Mouse (Mus musculus) neural tube, embryonic 11.5 days (tissue): ENCODE data around the gene Nf2. TPM values are rescaled to one million over a fixed set of nuclear protein-coding genes. Genes with fewer than 3 reads are reported as not detected.
"Not testable (repeated sequence)": the region's sequence is repeated elsewhere in the genome, so short reads cannot be mapped to it uniquely, and the experiment has no call there.

Experiments used
- ATAC-seq: fragments of 200-750 bp; cut with Nextera tagmentation; 2 replicates; pipeline ENCODE4 v1.8.0; 2017; ENCODE audit warnings: moderate number of reproducible peaks, mild to moderate bottlenecking, moderate TSS enrichment, moderate library complexity; ENCODE audit not compliant: insufficient read depth, low FRiP score, low TSS enrichment
- DNase-seq: peaks from one replicate; pipeline ENCODE4 v3.0.0-alpha.2; 2015; ENCODE audit warnings: low spot score
- H3K27ac ChIP-seq: fragments of 300-500 bp; sonication (generic); 2 replicates; pipeline ENCODE4 v1.5.1; 2014; ENCODE audit warnings: low read depth, mild to moderate bottlenecking, low read length
- H3K27me3 ChIP-seq: fragments of 300-500 bp; sonication (generic); 2 replicates; pipeline ENCODE4 v1.6.1; 2014; ENCODE audit warnings: mild to moderate bottlenecking, low read length, mixed read lengths; ENCODE audit not compliant: control insufficient read depth, insufficient read depth
- H3K36me3 ChIP-seq: fragments of 300-500 bp; sonication (generic); 2 replicates; pipeline ENCODE4 v1.6.1; 2014; ENCODE audit warnings: mild to moderate bottlenecking, low read length, moderate library complexity, mixed read lengths; ENCODE audit not compliant: control insufficient read depth, insufficient read depth
- H3K4me1 ChIP-seq: fragments of 300-500 bp; sonication (generic); 2 replicates; pipeline ENCODE4 v1.6.1; 2014; ENCODE audit warnings: low read length, mixed read lengths; ENCODE audit not compliant: control insufficient read depth, insufficient read depth
- H3K4me2 ChIP-seq: fragments of 300-500 bp; sonication (generic); 2 replicates; pipeline ENCODE4 v1.6.1; 2014; ENCODE audit warnings: low read depth, mild to moderate bottlenecking, moderate library complexity
- H3K4me3 ChIP-seq: fragments of 300-500 bp; sonication (generic); 2 replicates; pipeline ENCODE4 v1.5.1; 2014; ENCODE audit warnings: low read depth, low read length
- H3K9ac ChIP-seq: fragments of 300-500 bp; sonication (generic); 2 replicates; pipeline ENCODE4 v1.6.1; 2014; ENCODE audit warnings: mild to moderate bottlenecking, low read length
- H3K9me3 ChIP-seq: fragments of 300-500 bp; sonication (generic); 2 replicates; pipeline ENCODE4 v1.6.1; 2016; ENCODE audit warnings: low read length; ENCODE audit not compliant: control insufficient read depth
- WGBS: fragments of 180-500 bp; shearing (Covaris S2); extraction: QIAGEN DNeasy Blood & Tissue Kit; methylation state at CpG from one replicate; pipeline ENCODE4 v1.1.7; 2014; 5-methylcytosine and 5-hydroxymethylcytosine counted together
- polyA plus RNA-seq: library from polyadenylated mRNA; unstranded; fragments of >200 nt; fragmentation: Nextera tagmentation; extraction: Ambion mirVana; gene quantifications from 2 replicates; pipeline ENCODE4 v1.2.1, GENCODE M21; 2014

Nf2 gene
- polyA plus RNA-seq, 1 experiment from 2014 or later = 67.7 TPM

GRCm38 (mm10) chr11:4831066-4831465 is 18.3 kb downstream of the Nf2 start:
- Histone ChIP-seq H3K4me2 (no peak overlapping the region), H3K27ac (no peak overlapping the region), H3K27me3 (no peaks in the 10 kb centered on the region), H3K36me3 (no peaks in the 10 kb centered on the region), H3K4me1 (no peaks in the 10 kb centered on the region), H3K4me3 (no peak overlapping the region), H3K9me3 (no peaks in the 10 kb centered on the region), H3K9ac (no peak overlapping the region)
- ATAC-seq (no peak), DNase-seq (no peak)

- H3K4me3 ChIP-seq = no peak overlapping the region
- H3K9ac ChIP-seq = no peak overlapping the region
- 88% methylated on average over 2 of the region's 2 CpGs for WGBS
Measured at GRCm38 (mm10) chr11:4827916-4828315, 21.4 kb downstream of the Nf2 start.

GRCm38 (mm10) chr11:4827340-4827739 is 22.0 kb downstream of the Nf2 start:
- no peaks in the 10 kb centered on the region for H3K9me3 ChIP-seq
- no peak overlapping the region for H3K27ac ChIP-seq
- H3K4me2 ChIP-seq = no peak overlapping the region
- H3K9ac ChIP-seq = no peak overlapping the region
- H3K36me3 ChIP-seq = no peaks in the 10 kb centered on the region
- H3K4me1 ChIP-seq = no peaks in the 10 kb centered on the region
- no peaks in the 10 kb centered on the region for H3K27me3 ChIP-seq
- no peak overlapping the region for H3K4me3 ChIP-seq
- DNase-seq (no peak), ATAC-seq (no peak)

More at GRCm38 (mm10) chr11:4827916-4828315, 21.4 kb downstream of the Nf2 start:
- Histone ChIP-seq H3K9me3 (no peaks in the 10 kb centered on the region), H3K4me2 (no peak overlapping the region), H3K4me1 (no peaks in the 10 kb centered on the region), H3K36me3 (no peaks in the 10 kb centered on the region), H3K27ac (no peak overlapping the region), H3K27me3 (no peaks in the 10 kb centered on the region)
- ATAC-seq = no peak
- DNase-seq = no peak

GRCm38 (mm10) chr11:4826152-4826778 is 23.1 kb downstream of the Nf2 start:
- WGBS = 93% methylated on average over 3 of the region's 3 CpGs
- H3K27ac ChIP-seq = no peak overlapping the region
- no peak overlapping the region for H3K4me3 ChIP-seq
- H3K9me3 ChIP-seq = no peaks in the 10 kb centered on the region
- H3K36me3 ChIP-seq = no peaks in the 10 kb centered on the region
- no peaks in the 10 kb centered on the region for H3K27me3 ChIP-seq
- no peaks in the 10 kb centered on the region for H3K4me1 ChIP-seq
- no peak overlapping the region for H3K4me2 ChIP-seq
- DNase-seq (no peak), ATAC-seq (no peak)
- H3K9ac ChIP-seq = no peak overlapping the region

GRCm38 (mm10) chr11:4823655-4824312 is 25.6 kb downstream of the Nf2 start:
- no peaks in the 10 kb centered on the region for H3K9me3 ChIP-seq
- H3K36me3 ChIP-seq = no peaks in the 10 kb centered on the region
- H3K9ac ChIP-seq = no peak overlapping the region
- WGBS = 86% methylated on average over 6 of the region's 6 CpGs
- H3K4me3 ChIP-seq = no peak overlapping the region
- no peak overlapping the region for H3K4me2 ChIP-seq
- no peak for DNase-seq
- ATAC-seq = no peak
- H3K27me3 ChIP-seq = no peaks in the 10 kb centered on the region
- H3K4me1 ChIP-seq = no peaks in the 10 kb centered on the region
- H3K27ac ChIP-seq = no peak overlapping the region

- H3K27ac ChIP-seq, H3K36me3 ChIP-seq, ATAC-seq, H3K9me3 ChIP-seq, H3K4me3 ChIP-seq, H3K4me2 ChIP-seq, H3K27me3 ChIP-seq, DNase-seq, H3K4me1 ChIP-seq, H3K9ac ChIP-seq: not testable (repeated sequence)
- WGBS = 89% methylated on average over 4 of the region's 4 CpGs
Measured at GRCm38 (mm10) chr11:4822446-4822842, 26.9 kb downstream of the Nf2 start.

- 43% methylated on average over 7 of the region's 7 CpGs for WGBS
- Histone ChIP-seq H3K36me3 (no peaks in the 10 kb centered on the region), H3K27me3 (no peaks in the 10 kb centered on the region), H3K4me1 (no peaks in the 10 kb centered on the region), H3K4me3 (no peak overlapping the region), H3K27ac (no peak overlapping the region), H3K4me2 (no peak overlapping the region), H3K9me3 (no peaks in the 10 kb centered on the region), H3K9ac (no peak overlapping the region)
- no peak for ATAC-seq
- DNase-seq = peak; percentile 18
Measured at GRCm38 (mm10) chr11:4821492-4822445, 27.6 kb downstream of the Nf2 start.

GRCm38 (mm10) chr11:4814507-4815450 is 34.6 kb downstream of the Nf2 start:
- DNase-seq = no peak
- Histone ChIP-seq H3K36me3 (no peaks in the 10 kb centered on the region), H3K4me1 (no peaks in the 10 kb centered on the region), H3K9me3 (no peaks in the 10 kb centered on the region), H3K9ac (no peak overlapping the region), H3K4me3 (no peak overlapping the region), H3K27me3 (no peaks in the 10 kb centered on the region), H3K27ac (no peak overlapping the region), H3K4me2 (no peak overlapping the region)
- WGBS = 76% methylated on average over 7 of the region's 7 CpGs
- no peak for ATAC-seq
